7 mouse cellular contexts compared by ENCODE assay signal in the genomic region with DNA sequence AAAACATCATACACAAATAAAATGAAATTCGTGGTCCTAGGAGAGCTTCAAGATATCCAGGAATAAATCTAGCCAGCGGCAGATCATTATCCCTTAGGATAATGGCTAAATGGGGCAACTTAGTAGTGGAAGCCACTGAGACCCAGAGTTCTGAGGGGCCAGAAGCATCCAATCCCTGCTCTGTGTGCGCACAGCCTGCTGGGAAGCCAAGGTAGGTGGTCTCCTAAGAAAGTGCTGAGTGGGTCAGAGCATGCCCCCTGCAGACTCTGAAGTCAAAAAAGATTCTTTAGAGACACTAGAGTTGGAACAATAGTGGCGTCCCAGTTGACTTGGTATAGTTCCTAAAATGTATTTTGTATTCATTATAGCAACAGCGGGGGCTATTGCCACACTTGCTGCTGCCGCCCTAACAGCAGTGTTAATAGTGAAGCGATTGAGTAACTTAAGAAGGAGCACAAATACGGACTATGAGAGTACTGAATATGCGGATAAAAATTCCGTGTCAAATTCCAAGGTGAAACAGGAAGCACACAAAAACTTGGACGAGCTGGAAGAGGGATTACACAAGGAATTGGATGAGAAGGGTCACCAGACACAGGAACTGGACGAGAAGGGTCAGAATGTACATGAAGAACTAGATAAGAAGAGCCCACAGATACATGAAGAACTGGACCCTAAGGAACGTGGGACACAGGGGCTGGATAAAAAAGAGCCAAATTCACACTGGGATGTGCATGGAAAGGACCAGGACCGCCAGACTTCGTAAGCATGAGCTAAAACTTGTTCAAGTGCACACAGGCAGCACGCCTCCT. TPM values are rescaled to one million over a fixed set of nuclear protein-coding genes. Genes with fewer than 3 reads are reported as not detected.
DNase-seq lines count a peak whose midpoint lies in the region; ATAC-seq and TF ChIP-seq lines count a peak whose summit lies in the region.

A gene (plus strand): TSS at position 472 of the 812 bp plus-strand sequence.

- H3K4me2 ChIP-seq in CH12.LX (ENCODE audit: insufficient read depth, low read depth, poor library complexity, severe bottlenecking): peak within 1 kb of the TSS; percentile 83
- peak within 1 kb of the TSS; percentile 92 for H3K4me2 ChIP-seq in heart, embryonic 16.5 days (ENCODE audit: low read depth, low read length)
- H3K4me2 ChIP-seq in midbrain, embryonic 12.5 days (replicated peaks): peak within 1 kb of the TSS; percentile 82

- TF ChIP-seq RAD21 in CH12.LX (IDR thresholded peaks at IDR 0.05; ENCODE audit: low read depth, low read length): no peak

- no peak for ATAC-seq in heart, embryonic 16.5 days (replicated peaks; ENCODE audit: extremely low read depth, insufficient read depth, low FRiP score)
- no peak for ATAC-seq in midbrain, embryonic 12.5 days (ENCODE audit: low FRiP score, low read depth)

- no peak for TF ChIP-seq CTCF in CH12.LX (conservative IDR thresholded peaks at IDR 0.05 in 1 of 2, IDR thresholded peaks at IDR 0.05 in 1 of 2; ENCODE audit: low read depth in 2 of 2, low read length in 2 of 2)

- H3K4me3 ChIP-seq in CH12.LX (replicated peaks in 1 of 3; ENCODE audit: low read depth in 2 of 3, low read length in 2 of 3, poor library complexity in 1 of 3): peak within 1 kb of the TSS; percentile 36 to 96 (median 69)
- H3K4me3 ChIP-seq in heart, embryonic 16.5 days (ENCODE audit: low read length): peak within 1 kb of the TSS; percentile 94
- peak within 1 kb of the TSS; percentile 76 for H3K4me3 ChIP-seq in midbrain, embryonic 12.5 days

- 27% methylated on average over 16 of the region's 16 CpGs for WGBS in heart, embryonic 16.5 days
- WGBS in midbrain, embryonic 12.5 days: 15% methylated on average over 16 of the region's 16 CpGs

- dilution Hi-C loops in CH12.LX (cut with MboI; ENCODE audit: extremely low pct_ligation_motif_present, extremely low pct_unique_long_range_greater_than_20kb, low sequenced_read_pairs): no loop called here

- in situ Hi-C loops in CH12.LX (cut with MboI; ENCODE audit: low pct_ligation_motif_present, low pct_unique_long_range_greater_than_20kb, low sequenced_read_pairs): no loop called here

- H3K27me3 ChIP-seq in CH12.LX (replicated peaks): peaks cover 15% of the 10 kb centered on the region
- no peaks in the 10 kb centered on the region for H3K27me3 ChIP-seq in heart, embryonic 16.5 days (ENCODE audit: control insufficient read depth, insufficient read depth, low read length)
- H3K27me3 ChIP-seq in midbrain, embryonic 12.5 days: 0 out of 2 replicates have a peak, but pooled peaks cover 3% of the 10 kb centered on the region

- 0 out of 2 replicates have a peak within 1 kb of the TSS, but pooled peaks have one; percentile 71 for H3K27ac ChIP-seq in CH12.LX (ENCODE audit: insufficient read depth, low read depth)
- H3K27ac ChIP-seq in heart, embryonic 16.5 days (ENCODE audit: low read length): peak within 1 kb of the TSS; percentile 87
- peak within 1 kb of the TSS; percentile 95 for H3K27ac ChIP-seq in midbrain, embryonic 12.5 days (replicated peaks)

- peak; percentile 38 for DNase-seq in 3T3-L1 (ENCODE audit: low read depth, low spot score)
- no peak for DNase-seq in CH12.LX (ENCODE audit: extremely low read depth)
- DNase-seq in embryo, embryonic 10.5 days (ENCODE audit: low spot score): peak; percentile 47
- no peak for DNase-seq in left cerebral cortex, postnatal 36 days (ENCODE audit: low spot score in 2 of 2)
- no peak for DNase-seq in ovary, postnatal 36 days (ENCODE audit: low spot score)

- TF ChIP-seq POLR2A in CH12.LX (IDR thresholded peaks at IDR 0.05; ENCODE audit: low read depth, low read length): no peak

- H3K79me2 ChIP-seq in CH12.LX (replicated peaks; ENCODE audit: control insufficient read depth, extremely low read depth, insufficient read depth, poor library complexity, severe bottlenecking): no peaks in the 10 kb centered on the region

- no peaks in the 10 kb centered on the region for H3K36me3 ChIP-seq in CH12.LX (replicated peaks in 1 of 2; ENCODE audit: control insufficient read depth in 1 of 2, insufficient read depth in 1 of 2, low read length in 1 of 2)
- H3K36me3 ChIP-seq in heart, embryonic 16.5 days (ENCODE audit: control insufficient read depth, insufficient read depth): no peaks in the 10 kb centered on the region
- H3K36me3 ChIP-seq in midbrain, embryonic 12.5 days: no peaks in the 10 kb centered on the region

- peaks cover 0 to 13% of the 10 kb centered on the region in 2 experiments; a peak in 2 of 4 replicates for H3K4me1 ChIP-seq in CH12.LX (ENCODE audit: control insufficient read depth in 1 of 2, insufficient read depth in 2 of 2)
- H3K4me1 ChIP-seq in heart, embryonic 16.5 days (ENCODE audit: control insufficient read depth, insufficient read depth, low read length): peaks cover 6% of the 10 kb centered on the region; the same call in 1 of the 2 replicates
- H3K4me1 ChIP-seq in midbrain, embryonic 12.5 days: peaks cover 13% of the 10 kb centered on the region

- peak within 1 kb of the TSS; percentile 59; the same call in 1 of the 2 replicates for H3K9ac ChIP-seq in CH12.LX (ENCODE audit: insufficient read depth, low read depth)
- peak within 1 kb of the TSS; percentile 92 for H3K9ac ChIP-seq in heart, embryonic 16.5 days (ENCODE audit: low read length)
- H3K9ac ChIP-seq in midbrain, embryonic 12.5 days (replicated peaks): peak within 1 kb of the TSS; percentile 78

- H3K9me3 ChIP-seq in CH12.LX (replicated peaks; ENCODE audit: low read length): no peaks in the 10 kb centered on the region
- H3K9me3 ChIP-seq in heart, embryonic 16.5 days (replicated peaks; ENCODE audit: control insufficient read depth, low read length): no peaks in the 10 kb centered on the region
- no peaks in the 10 kb centered on the region for H3K9me3 ChIP-seq in midbrain, embryonic 12.5 days

- no peak for TF ChIP-seq EP300 in CH12.LX (IDR thresholded peaks at IDR 0.05; ENCODE audit: low read length)

- intact Hi-C loops in left cerebral cortex, postnatal 36 days (cut with DNase I): loop anchor here (2.0 kb wide), 2 partner anchors 211 to 221 kb away; no protein-coding TSS in a partner anchor

TF ChIP-seq in CH12.LX, 34 proteins besides CTCF, POLR2A, EP300 and RAD21:
- TF ChIP-seq ETS1 (conservative IDR thresholded peaks at IDR 0.05; ENCODE audit: low read depth, low read length) (no peak), GABPA (IDR thresholded peaks at IDR 0.05; ENCODE audit: insufficient replicate concordance, low read depth, low read length) (no peak), NRF1 (IDR thresholded peaks at IDR 0.05; ENCODE audit: low read depth, low read length) (no peak)

RNA-seq across cellular contexts. Expression of the gene that starts here (rescaled TPM):
- total RNA-seq in CH12.LX (2012; rRNA removed): 4.4 and 5.3 TPM in 2 replicates
- total RNA-seq in CH12.LX (2014; rRNA removed): 1.7 and 2.1 TPM in 2 replicates
- polyA plus RNA-seq in CH12.LX (2012; ENCODE audit: insufficient read length, low read depth): 2.3 and 3.8 TPM in 2 replicates
- 35.7 and 37.7 TPM in 2 replicates for polyA plus RNA-seq in heart, embryonic 16.5 days (2015; fragmentation: Nextera tagmentation; extraction: Ambion mirVana)
- 100 to 1,000 TPM; 153 to 164 TPM for total RNA-seq in left cerebral cortex, postnatal 36 days (2021)
- 64.1 and 72.4 TPM in 2 replicates for polyA plus RNA-seq in midbrain, embryonic 12.5 days (2016; fragmentation: Nextera tagmentation; extraction: Ambion mirVana)

Comparison
In these comparisons a context has a peak if more than half of its experiments do, and no peak if none do; other contexts are left out.
1. RNA of the gene that starts here (total RNA-seq): 153 to 164 TPM in left cerebral cortex, postnatal 36 days; 1.7 to 5.3 TPM in CH12.LX; every median in the first group is over 10 times any median in the second.
2. DNase-seq: peak in 3T3-L1 (single experiment) and embryo, embryonic 10.5 days (single experiment); none in CH12.LX (single experiment), left cerebral cortex, postnatal 36 days (0 of 2) and ovary, postnatal 36 days (single experiment).
3. Peak in every context shown above with its lines, with median percentiles within 50 percentile points of each other: H3K27ac ChIP-seq, H3K4me2 ChIP-seq, H3K4me3 ChIP-seq and H3K9ac ChIP-seq.